Mouse (Mus musculus) ES-E14 (cell line): ENCODE measurements around the gene Hmcn2.

Experiments used
- MAFK ChIP-seq: IDR thresholded peaks from 2 replicates; pipeline ENCODE4 v1.6.1; 2014; ENCODE audit warnings: mild to moderate bottlenecking, low read depth, low read length, inconsistent platforms; ENCODE audit not compliant: insufficient read depth
- ZC3H11A ChIP-seq: IDR thresholded peaks from 2 replicates; pipeline ENCODE4 v1.6.1; 2012; ENCODE audit warnings: low read depth, mild to moderate bottlenecking, inconsistent platforms, low read length, borderline replicate concordance
- ZNF384 ChIP-seq: IDR thresholded peaks from 2 replicates; pipeline ENCODE4 v1.6.1; 2012; ENCODE audit warnings: low read depth, low read length, inconsistent platforms

GRCm38 (mm10) chr2:31474686-31475085 lies 160.5 kb downstream of the Hmcn2 start:
- no peak for TF ChIP-seq MAFK
- TF ChIP-seq ZNF384 = no peak
- TF ChIP-seq ZC3H11A = no peak
